ENCODE assay signal across 7 mouse cellular contexts in genomic region chr14:20389446-20390079, GRCm38 (mm10). TPM values are rescaled to one million over a fixed set of nuclear protein-coding genes. Genes with fewer than 3 reads are reported as not detected.
DNase-seq lines count a peak whose midpoint lies in the region; ATAC-seq lines count a peak whose summit lies in the region.

No protein-coding gene starts in this region.

- no peaks in the 10 kb centered on the region for H3K27me3 ChIP-seq in lung, embryonic 16.5 days (ENCODE audit: control insufficient read depth, insufficient read depth, low read depth, low read length)
- no peaks in the 10 kb centered on the region for H3K27me3 ChIP-seq in forebrain, embryonic 13.5 days
- H3K27me3 ChIP-seq in limb, embryonic 12.5 days = no peaks in the 10 kb centered on the region
- H3K27me3 ChIP-seq in neural tube, embryonic 15.5 days (replicated peaks) = no peaks in the 10 kb centered on the region

- H3K27ac ChIP-seq in lung, embryonic 16.5 days (ENCODE audit: low read length) = no peak overlapping the region
- H3K27ac ChIP-seq in forebrain, embryonic 13.5 days = no peak overlapping the region
- no peak overlapping the region; the same call in 1 of the 2 replicates for H3K27ac ChIP-seq in limb, embryonic 12.5 days
- H3K27ac ChIP-seq in neural tube, embryonic 15.5 days (replicated peaks) = peak overlapping the region; percentile 87; the same call in 1 of the 2 replicates

- no peak for DNase-seq in lung, postnatal 14 days
- no peak for DNase-seq in cerebellum, postnatal 10 days
- no peak for DNase-seq in ovary, postnatal 14 days (ENCODE audit: low spot score)

- peak overlapping the region; percentile 84 for H3K4me3 ChIP-seq in lung, embryonic 16.5 days (ENCODE audit: low read length)
- peak overlapping the region; percentile 85 for H3K4me3 ChIP-seq in forebrain, embryonic 13.5 days
- peak overlapping the region; percentile 59 for H3K4me3 ChIP-seq in limb, embryonic 12.5 days (replicated peaks)
- H3K4me3 ChIP-seq in neural tube, embryonic 15.5 days (replicated peaks) = peak overlapping the region; percentile 61

- peak overlapping the region; percentile 86 for H3K4me2 ChIP-seq in lung, embryonic 16.5 days (ENCODE audit: low read depth, low read length)
- peak overlapping the region; percentile 82 for H3K4me2 ChIP-seq in forebrain, embryonic 13.5 days
- H3K4me2 ChIP-seq in limb, embryonic 12.5 days = peak overlapping the region; percentile 82
- peak overlapping the region; percentile 74 for H3K4me2 ChIP-seq in neural tube, embryonic 15.5 days

- peaks cover 14% of the 10 kb centered on the region for H3K36me3 ChIP-seq in lung, embryonic 16.5 days (ENCODE audit: control insufficient read depth, insufficient read depth, low read length)
- H3K36me3 ChIP-seq in forebrain, embryonic 13.5 days (ENCODE audit: poor library complexity, severe bottlenecking) = peaks cover 40% of the 10 kb centered on the region
- peaks cover 50% of the 10 kb centered on the region for H3K36me3 ChIP-seq in limb, embryonic 12.5 days
- peaks cover 27% of the 10 kb centered on the region for H3K36me3 ChIP-seq in neural tube, embryonic 15.5 days

- WGBS in lung, embryonic 16.5 days = 84% methylated on average over 8 of the region's 8 CpGs
- WGBS in forebrain, embryonic 13.5 days = 87% methylated on average over 8 of the region's 8 CpGs
- WGBS in limb, embryonic 12.5 days = 83% methylated on average over 8 of the region's 8 CpGs
- WGBS in neural tube, embryonic 15.5 days = 88% methylated on average over 8 of the region's 8 CpGs

- H3K9me3 ChIP-seq in lung, embryonic 16.5 days (ENCODE audit: control insufficient read depth, low read length) = no peaks in the 10 kb centered on the region
- no peaks in the 10 kb centered on the region for H3K9me3 ChIP-seq in forebrain, embryonic 13.5 days (replicated peaks)
- no peaks in the 10 kb centered on the region for H3K9me3 ChIP-seq in limb, embryonic 12.5 days
- no peaks in the 10 kb centered on the region for H3K9me3 ChIP-seq in neural tube, embryonic 15.5 days (replicated peaks)

- H3K9ac ChIP-seq in lung, embryonic 16.5 days (ENCODE audit: low read length) = peak overlapping the region; percentile 83; the same call in 1 of the 2 replicates
- no peak overlapping the region for H3K9ac ChIP-seq in forebrain, embryonic 13.5 days
- peak overlapping the region; percentile 81; the same call in 1 of the 2 replicates for H3K9ac ChIP-seq in limb, embryonic 12.5 days (replicated peaks)
- H3K9ac ChIP-seq in neural tube, embryonic 15.5 days (replicated peaks) = peak overlapping the region; percentile 72

- no peak for ATAC-seq in lung, embryonic 16.5 days (ENCODE audit: low read depth)
- ATAC-seq in forebrain, embryonic 13.5 days = no peak
- no peak for ATAC-seq in limb, embryonic 12.5 days (ENCODE audit: insufficient number of reproducible peaks, insufficient read depth, low FRiP score, low TSS enrichment, low read depth)
- ATAC-seq in neural tube, embryonic 15.5 days (ENCODE audit: low FRiP score) = no peak

- peaks cover 24% of the 10 kb centered on the region for H3K4me1 ChIP-seq in lung, embryonic 16.5 days (replicated peaks; ENCODE audit: control insufficient read depth, insufficient read depth, low read length)
- peaks cover 40% of the 10 kb centered on the region for H3K4me1 ChIP-seq in forebrain, embryonic 13.5 days
- H3K4me1 ChIP-seq in limb, embryonic 12.5 days (replicated peaks) = peaks cover 27% of the 10 kb centered on the region
- peaks cover 58% of the 10 kb centered on the region for H3K4me1 ChIP-seq in neural tube, embryonic 15.5 days

RNA-seq across cellular contexts. Expression of gene Dnajc9, which starts 0.9 kb away (rescaled TPM):
- polyA plus RNA-seq in lung, embryonic 16.5 days (2015; fragmentation: Nextera tagmentation; extraction: Ambion mirVana) = 161 and 164 TPM in 2 replicates
- 270 and 277 TPM in 2 replicates for polyA plus RNA-seq in forebrain, embryonic 13.5 days (2015; fragmentation: Nextera tagmentation; extraction: Ambion mirVana)
- 234 and 245 TPM in 2 replicates for polyA plus RNA-seq in limb, embryonic 12.5 days (2016; fragmentation: Nextera tagmentation; extraction: Ambion mirVana)
- polyA plus RNA-seq in neural tube, embryonic 15.5 days (2015; fragmentation: Nextera tagmentation; extraction: Ambion mirVana) = 115 and 145 TPM in 2 replicates

RNA-seq across cellular contexts. Expression of gene Mrps16, which starts 3.9 kb away (rescaled TPM):
- 88.8 and 89.0 TPM in 2 replicates for polyA plus RNA-seq in lung, embryonic 16.5 days (2015; fragmentation: Nextera tagmentation; extraction: Ambion mirVana)
- polyA plus RNA-seq in forebrain, embryonic 13.5 days (2015; fragmentation: Nextera tagmentation; extraction: Ambion mirVana) = 60.1 and 61.1 TPM in 2 replicates
- polyA plus RNA-seq in limb, embryonic 12.5 days (2016; fragmentation: Nextera tagmentation; extraction: Ambion mirVana) = 84.7 and 85.9 TPM in 2 replicates
- polyA plus RNA-seq in neural tube, embryonic 15.5 days (2015; fragmentation: Nextera tagmentation; extraction: Ambion mirVana) = 72.5 and 81.9 TPM in 2 replicates

RNA-seq across cellular contexts. Expression of gene Fam149b, which starts 41.6 kb away (rescaled TPM):
- 32.4 and 34.0 TPM in 2 replicates for polyA plus RNA-seq in lung, embryonic 16.5 days (2015; fragmentation: Nextera tagmentation; extraction: Ambion mirVana)
- polyA plus RNA-seq in forebrain, embryonic 13.5 days (2015; fragmentation: Nextera tagmentation; extraction: Ambion mirVana) = 45.2 and 45.3 TPM in 2 replicates
- polyA plus RNA-seq in limb, embryonic 12.5 days (2016; fragmentation: Nextera tagmentation; extraction: Ambion mirVana) = 45.4 and 45.9 TPM in 2 replicates
- 40.8 and 41.2 TPM in 2 replicates for polyA plus RNA-seq in neural tube, embryonic 15.5 days (2015; fragmentation: Nextera tagmentation; extraction: Ambion mirVana)

RNA-seq across cellular contexts. Expression of gene Ecd, which starts 41.6 kb away (rescaled TPM):
- polyA plus RNA-seq in lung, embryonic 16.5 days (2015; fragmentation: Nextera tagmentation; extraction: Ambion mirVana) = 46.8 and 47.9 TPM in 2 replicates
- polyA plus RNA-seq in forebrain, embryonic 13.5 days (2015; fragmentation: Nextera tagmentation; extraction: Ambion mirVana) = 55.9 and 58.8 TPM in 2 replicates
- polyA plus RNA-seq in limb, embryonic 12.5 days (2016; fragmentation: Nextera tagmentation; extraction: Ambion mirVana) = 56.8 and 58.9 TPM in 2 replicates
- polyA plus RNA-seq in neural tube, embryonic 15.5 days (2015; fragmentation: Nextera tagmentation; extraction: Ambion mirVana) = 48.4 and 51.3 TPM in 2 replicates
